8 mouse cellular contexts compared by ENCODE assay signal in the genomic region with DNA sequence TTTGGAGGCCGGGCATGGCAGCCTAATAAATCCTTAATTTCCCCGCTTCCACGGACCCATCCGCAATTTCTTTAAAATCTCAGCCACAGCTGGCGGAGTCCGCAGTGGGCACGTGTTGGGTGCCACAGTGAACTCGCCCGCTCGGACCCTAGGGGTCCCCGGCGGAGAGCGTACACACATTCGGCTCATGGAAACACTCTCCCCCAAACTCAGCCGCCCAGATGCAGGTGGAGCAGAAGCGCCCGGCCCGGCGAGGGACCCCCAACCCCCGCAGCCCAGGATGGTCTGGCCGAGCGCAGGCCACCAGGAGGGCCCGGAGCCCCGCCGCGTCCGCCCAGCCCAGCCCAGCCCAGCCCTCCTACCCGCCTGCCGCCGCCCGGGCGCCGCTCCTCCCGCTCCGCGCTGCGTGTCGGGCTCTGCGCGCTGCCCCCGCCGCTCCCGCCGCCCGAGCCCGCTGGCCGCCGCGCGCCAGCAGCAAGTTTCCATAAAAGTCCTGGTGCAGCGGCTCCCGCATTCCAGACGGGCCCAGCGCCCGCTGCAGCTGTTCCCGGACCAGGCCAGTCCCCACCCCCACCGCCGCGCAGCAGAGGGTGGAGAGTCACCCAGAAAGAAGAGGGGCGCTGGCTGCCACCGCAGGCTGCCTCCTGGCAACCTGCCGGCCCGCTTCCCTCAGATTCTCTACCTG. TPM values are rescaled to one million over a fixed set of nuclear protein-coding genes. Genes with fewer than 3 reads are reported as not detected.
DNase-seq lines count a peak whose midpoint lies in the region; ATAC-seq and TF ChIP-seq lines count a peak whose summit lies in the region.

No protein-coding gene starts in this region.

- intact Hi-C loops in heart, adult 2 months (cut with DNase I): loop anchor here (2.0 kb wide), 1 partner anchor 39 kb away; no protein-coding TSS in a partner anchor

- peak overlapping the region; percentile 62 for H3K4me3 ChIP-seq in heart, adult 2 months
- peak overlapping the region; percentile 44 to 55 for H3K4me3 ChIP-seq in liver, embryonic 14.5 days (ENCODE audit: insufficient read depth in 1 of 2, low read depth in 2 of 2, low read length in 2 of 2)
- peak overlapping the region; percentile 54 for H3K4me3 ChIP-seq in neural tube, embryonic 11.5 days (ENCODE audit: low read depth, low read length)

- H3K4me2 ChIP-seq in liver, embryonic 14.5 days (ENCODE audit: low read depth): peak overlapping the region; percentile 74
- peak overlapping the region; percentile 94 for H3K4me2 ChIP-seq in neural tube, embryonic 11.5 days (ENCODE audit: low read depth)

- no peaks in the 10 kb centered on the region for H3K9me3 ChIP-seq in liver, embryonic 14.5 days (ENCODE audit: control insufficient read depth, low read length)
- no peaks in the 10 kb centered on the region for H3K9me3 ChIP-seq in neural tube, embryonic 11.5 days (ENCODE audit: control insufficient read depth, low read length)

- H3K9ac ChIP-seq in heart, adult 2 months (ENCODE audit: low read depth, low read length): peak overlapping the region; percentile 97
- H3K9ac ChIP-seq in liver, embryonic 14.5 days (replicated peaks): no peak overlapping the region; the same call in 1 of the 2 replicates
- peak overlapping the region; percentile 69 for H3K9ac ChIP-seq in neural tube, embryonic 11.5 days (ENCODE audit: low read length)

- 2% methylated on average over 63 of the region's 63 CpGs for WGBS in heart, adult 2 months
- WGBS in liver, embryonic 14.5 days (ENCODE audit: insufficient replicate concordance): 2% methylated on average over 63 of the region's 63 CpGs
- under 1% methylated on average over 53 of the region's 63 CpGs for WGBS in neural tube, embryonic 11.5 days

- TF ChIP-seq CTCF in heart, adult 2 months (IDR thresholded peaks at IDR 0.05): no peak
- no peak for TF ChIP-seq CTCF in liver, embryonic 14.5 days (IDR thresholded peaks at IDR 0.05; ENCODE audit: low read depth)

- H3K4me1 ChIP-seq in heart, adult 2 months (ENCODE audit: control insufficient read depth, insufficient read depth, low read length): peaks cover 4% of the 10 kb centered on the region
- peaks cover 0 to 8% of the 10 kb centered on the region in 2 experiments; a peak in 2 of 4 replicates for H3K4me1 ChIP-seq in liver, embryonic 14.5 days (replicated peaks; ENCODE audit: control insufficient read depth in 2 of 2, insufficient read depth in 2 of 2, low read length in 1 of 2)
- peaks cover 9% of the 10 kb centered on the region for H3K4me1 ChIP-seq in neural tube, embryonic 11.5 days (ENCODE audit: control insufficient read depth, insufficient read depth, low read length)

- TF ChIP-seq EP300 in heart, adult 2 months (IDR thresholded peaks at IDR 0.05; ENCODE audit: insufficient read depth, low read depth, low read length): no peak
- no peak for TF ChIP-seq EP300 in liver, embryonic 14.5 days (IDR thresholded peaks at IDR 0.05; ENCODE audit: low read depth)

- no peaks in the 10 kb centered on the region for H3K79me2 ChIP-seq in heart, adult 2 months (replicated peaks; ENCODE audit: control insufficient read depth, insufficient read depth, low read length)

- ATAC-seq in liver, embryonic 14.5 days (ENCODE audit: insufficient read depth): peak; percentile 50; the same call in 1 of the 2 replicates
- ATAC-seq in neural tube, embryonic 11.5 days (ENCODE audit: insufficient read depth, low FRiP score, low TSS enrichment): peak; percentile 74

- H3K27me3 ChIP-seq in heart, adult 2 months (ENCODE audit: control insufficient read depth, insufficient read depth, low read length): no peaks in the 10 kb centered on the region
- peaks cover 56% of the 10 kb centered on the region for H3K27me3 ChIP-seq in liver, embryonic 14.5 days (ENCODE audit: control insufficient read depth, insufficient read depth, low read length)
- peaks cover 8% of the 10 kb centered on the region; the same call in 1 of the 2 replicates for H3K27me3 ChIP-seq in neural tube, embryonic 11.5 days (ENCODE audit: control insufficient read depth, insufficient read depth, low read length)

- no peak; the same call in 1 of the 2 replicates for TF ChIP-seq POLR2A in heart, adult 2 months (IDR thresholded peaks at IDR 0.05; ENCODE audit: insufficient read depth, low read depth, low read length)

- H3K36me3 ChIP-seq in heart, adult 2 months (ENCODE audit: control insufficient read depth, insufficient read depth, low read length): peaks cover 4% of the 10 kb centered on the region; the same call in 1 of the 2 replicates
- H3K36me3 ChIP-seq in liver, embryonic 14.5 days (replicated peaks; ENCODE audit: control insufficient read depth, insufficient read depth, low read depth): no peaks in the 10 kb centered on the region
- no peaks in the 10 kb centered on the region for H3K36me3 ChIP-seq in neural tube, embryonic 11.5 days (ENCODE audit: control insufficient read depth, insufficient read depth, low read length)

- peak overlapping the region; percentile 98 for H3K27ac ChIP-seq in heart, adult 2 months
- H3K27ac ChIP-seq in liver, embryonic 14.5 days: no peak overlapping the region
- peak overlapping the region; percentile 39; the same call in 1 of the 2 replicates for H3K27ac ChIP-seq in neural tube, embryonic 11.5 days (ENCODE audit: low read depth, low read length)

- peak; percentile 16 for DNase-seq in cerebellum, adult 8-10 months
- no peak for DNase-seq in cerebellum, adult 11-12 months
- DNase-seq in embryo, embryonic 9.5 days (ENCODE audit: extremely low spot score): peak; percentile 77
- peak; percentile 87 to 89 for DNase-seq in heart, adult 2 months
- peak; percentile 79 for DNase-seq in kidney, adult 18-20 months
- no peak for DNase-seq in liver, embryonic 14.5 days (ENCODE audit: low read depth in 3 of 3, low spot score in 3 of 3)
- DNase-seq in neural tube, embryonic 11.5 days (ENCODE audit: low spot score): peak; percentile 81
- DNase-seq in urinary bladder, postnatal 10 days (ENCODE audit: low spot score): peak; percentile 41

RNA-seq across cellular contexts. Expression of a gene that starts 0.7 kb away (rescaled TPM):
- 100 to 1,000 TPM; 316 to 339 TPM for total RNA-seq in heart, adult 2 months (2021)
- polyA plus RNA-seq in heart, adult 2 months (2012; rRNA removed): 16.4 and 27.2 TPM in 2 replicates
- polyA plus RNA-seq in liver, embryonic 14.5 days (2012; rRNA removed): 0.10 and 0.25 TPM in 2 replicates
- polyA plus RNA-seq in liver, embryonic 14.5 days (2014; fragmentation: Nextera tagmentation; extraction: Ambion mirVana): 0.30 and 0.69 TPM in 2 replicates
- polyA plus RNA-seq in neural tube, embryonic 11.5 days (2014; fragmentation: Nextera tagmentation; extraction: Ambion mirVana): 5.9 and 6.0 TPM in 2 replicates

RNA-seq across cellular contexts. Expression of a gene that starts 55.3 kb away (rescaled TPM):
- total RNA-seq in heart, adult 2 months (2021): 10 to 100 TPM; 54.2 to 58.0 TPM
- polyA plus RNA-seq in heart, adult 2 months (2012; rRNA removed): 39.4 and 61.3 TPM in 2 replicates
- polyA plus RNA-seq in liver, embryonic 14.5 days (2012; rRNA removed): 47.3 and 50.8 TPM in 2 replicates
- polyA plus RNA-seq in liver, embryonic 14.5 days (2014; fragmentation: Nextera tagmentation; extraction: Ambion mirVana): 64.6 and 65.3 TPM in 2 replicates
- polyA plus RNA-seq in neural tube, embryonic 11.5 days (2014; fragmentation: Nextera tagmentation; extraction: Ambion mirVana): 399 and 403 TPM in 2 replicates

RNA-seq across cellular contexts. Expression of a gene that starts 55.4 kb away (rescaled TPM):
- total RNA-seq in heart, adult 2 months (2021): 100 to 1,000 TPM in 1 of 2 experiments, 10 to 100 TPM in 1; 98.4 to 102 TPM
- 18.1 and 43.8 TPM in 2 replicates for polyA plus RNA-seq in heart, adult 2 months (2012; rRNA removed)
- polyA plus RNA-seq in liver, embryonic 14.5 days (2012; rRNA removed): 10.9 and 18.3 TPM in 2 replicates
- polyA plus RNA-seq in liver, embryonic 14.5 days (2014; fragmentation: Nextera tagmentation; extraction: Ambion mirVana): 29.9 and 34.3 TPM in 2 replicates
- polyA plus RNA-seq in neural tube, embryonic 11.5 days (2014; fragmentation: Nextera tagmentation; extraction: Ambion mirVana): 26.5 and 27.0 TPM in 2 replicates

Comparison
In these comparisons a context has a peak if more than half of its experiments do, and no peak if none do; other contexts are left out.
1. DNase-seq: peak in cerebellum, adult 8-10 months (single experiment), embryo, embryonic 9.5 days (single experiment), heart, adult 2 months (2 of 2), kidney, adult 18-20 months (single experiment), neural tube, embryonic 11.5 days (single experiment) and urinary bladder, postnatal 10 days (single experiment); none in cerebellum, adult 11-12 months (single experiment) and liver, embryonic 14.5 days (0 of 3).
2. Peak in every context shown above with its lines, with median percentiles within 50 percentile points of each other: H3K4me3 ChIP-seq.